Mouse (Mus musculus) heart, embryonic 15.5 days (tissue): ENCODE results near the gene Mboat2. TPM values are rescaled to one million over a fixed set of nuclear protein-coding genes. Genes with fewer than 3 reads are reported as not detected.

ENCODE experiments used
- ATAC-seq: fragments of 200-750 bp; cut with Nextera tagmentation; replicated peaks from 2 replicates; pipeline ENCODE4 v1.8.0; 2017; ENCODE audit warnings: low read depth, moderate TSS enrichment; ENCODE audit not compliant: insufficient number of reproducible peaks, insufficient read depth, low FRiP score
- H3K27ac ChIP-seq: fragments of 300-500 bp; sonication (generic); 2 replicates; pipeline ENCODE4 v1.5.1; 2015; ENCODE audit warnings: mild to moderate bottlenecking, inconsistent platforms
- H3K27me3 ChIP-seq: fragments of 300-500 bp; sonication (generic); 2 replicates; pipeline ENCODE4 v1.6.1; 2015; ENCODE audit warnings: inconsistent platforms
- H3K36me3 ChIP-seq: fragments of 300-500 bp; sonication (generic); 2 replicates; pipeline ENCODE4 v1.6.1; 2015; ENCODE audit warnings: mild to moderate bottlenecking, inconsistent platforms
- H3K4me1 ChIP-seq: fragments of 300-500 bp; sonication (generic); replicated peaks from 2 replicates; pipeline ENCODE4 v1.6.1; 2015; ENCODE audit warnings: inconsistent platforms
- H3K4me2 ChIP-seq: fragments of 300-500 bp; sonication (generic); 2 replicates; pipeline ENCODE4 v1.6.1; 2015; ENCODE audit warnings: inconsistent platforms, mild to moderate bottlenecking, moderate library complexity
- H3K4me3 ChIP-seq: fragments of 300-500 bp; sonication (generic); 2 replicates; pipeline ENCODE4 v1.5.1; 2015; ENCODE audit warnings: mild to moderate bottlenecking, inconsistent platforms
- H3K9ac ChIP-seq: fragments of 300-500 bp; sonication (generic); 2 replicates; pipeline ENCODE4 v1.6.1; 2015; ENCODE audit warnings: mild to moderate bottlenecking, inconsistent platforms
- H3K9me3 ChIP-seq: fragments of 300-500 bp; sonication (generic); replicated peaks from 2 replicates; pipeline ENCODE4 v1.6.1; 2016; ENCODE audit warnings: inconsistent platforms
- WGBS: fragments of 180-500 bp; shearing (Covaris S2); methylation state at CpG from one replicate; pipeline ENCODE4 v1.1.7; 2015; ENCODE audit warnings: mixed read lengths; 5-methylcytosine and 5-hydroxymethylcytosine counted together
- polyA plus RNA-seq: library from polyadenylated mRNA; unstranded; fragments of >200 nt; fragmentation: Nextera tagmentation; extraction: Ambion mirVana; gene quantifications from 2 replicates; pipeline ENCODE4 v1.2.1, GENCODE M21; 2015

Mboat2 gene
- polyA plus RNA-seq, 1 experiment from 2014 or later = 29.0 TPM

DNA sequence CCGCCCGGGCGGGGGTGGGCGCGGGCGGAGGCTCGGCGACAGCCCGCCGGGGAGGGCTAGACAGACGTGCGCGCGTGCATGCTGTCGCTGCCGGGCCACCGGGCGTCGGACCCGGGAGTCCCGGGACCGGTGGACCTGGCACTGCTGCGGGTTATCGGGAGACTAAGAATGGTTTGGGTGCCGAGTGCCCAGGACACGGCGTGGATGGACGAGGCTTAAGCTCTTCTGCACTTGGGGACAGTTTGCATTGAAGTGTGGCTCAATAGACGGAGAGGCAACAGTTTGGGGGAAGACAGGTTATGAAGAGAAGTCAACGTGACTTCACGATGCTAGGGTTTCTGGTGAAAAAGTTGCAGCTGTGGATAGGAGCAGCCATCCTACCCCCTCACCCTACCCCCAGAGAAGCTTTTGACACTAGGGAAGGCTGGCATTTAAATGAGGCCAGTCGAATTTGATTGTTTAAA is 1.3 kb downstream of the Mboat2 start:
- Histone ChIP-seq H3K9ac (peak overlapping the region; percentile 77), H3K36me3 (no peaks in the 10 kb centered on the region), H3K27me3 (no peaks in the 10 kb centered on the region), H3K4me1 (peaks cover 32% of the 10 kb centered on the region), H3K4me3 (peak overlapping the region; percentile 82), H3K27ac (peak overlapping the region; percentile 87), H3K4me2 (peak overlapping the region; percentile 85), H3K9me3 (no peaks in the 10 kb centered on the region)
- WGBS = under 1% methylated on average over 32 of the region's 32 CpGs
- no peak for ATAC-seq

GRCm38 (mm10) chr12:24832438-24832837 is 1.8 kb downstream of the Mboat2 start:
- 33% methylated on average over 2 of the region's 2 CpGs for WGBS
- Histone ChIP-seq H3K27me3 (no peaks in the 10 kb centered on the region), H3K27ac (peak overlapping the region; percentile 87; the same call in 1 of the 2 replicates), H3K4me1 (peaks cover 35% of the 10 kb centered on the region), H3K4me3 (peak overlapping the region; percentile 82), H3K4me2 (peak overlapping the region; percentile 85), H3K9me3 (no peaks in the 10 kb centered on the region), H3K9ac (peak overlapping the region; percentile 77), H3K36me3 (no peaks in the 10 kb centered on the region)
- no peak for ATAC-seq

- peaks cover 45% of the 10 kb centered on the region for H3K4me1 ChIP-seq
- H3K27ac ChIP-seq = no peak overlapping the region
- H3K27me3 ChIP-seq = no peaks in the 10 kb centered on the region
- H3K4me3 ChIP-seq = no peak overlapping the region
- no peak for ATAC-seq
- H3K4me2 ChIP-seq = no peak overlapping the region
- H3K9ac ChIP-seq = no peak overlapping the region
- H3K36me3 ChIP-seq = no peaks in the 10 kb centered on the region
- 67% methylated on average over 2 of the region's 2 CpGs for WGBS
- no peaks in the 10 kb centered on the region for H3K9me3 ChIP-seq
These were observed 7.3 kb downstream of the Mboat2 start for GRCm38 (mm10) chr12:24837947-24838346.

DNA sequence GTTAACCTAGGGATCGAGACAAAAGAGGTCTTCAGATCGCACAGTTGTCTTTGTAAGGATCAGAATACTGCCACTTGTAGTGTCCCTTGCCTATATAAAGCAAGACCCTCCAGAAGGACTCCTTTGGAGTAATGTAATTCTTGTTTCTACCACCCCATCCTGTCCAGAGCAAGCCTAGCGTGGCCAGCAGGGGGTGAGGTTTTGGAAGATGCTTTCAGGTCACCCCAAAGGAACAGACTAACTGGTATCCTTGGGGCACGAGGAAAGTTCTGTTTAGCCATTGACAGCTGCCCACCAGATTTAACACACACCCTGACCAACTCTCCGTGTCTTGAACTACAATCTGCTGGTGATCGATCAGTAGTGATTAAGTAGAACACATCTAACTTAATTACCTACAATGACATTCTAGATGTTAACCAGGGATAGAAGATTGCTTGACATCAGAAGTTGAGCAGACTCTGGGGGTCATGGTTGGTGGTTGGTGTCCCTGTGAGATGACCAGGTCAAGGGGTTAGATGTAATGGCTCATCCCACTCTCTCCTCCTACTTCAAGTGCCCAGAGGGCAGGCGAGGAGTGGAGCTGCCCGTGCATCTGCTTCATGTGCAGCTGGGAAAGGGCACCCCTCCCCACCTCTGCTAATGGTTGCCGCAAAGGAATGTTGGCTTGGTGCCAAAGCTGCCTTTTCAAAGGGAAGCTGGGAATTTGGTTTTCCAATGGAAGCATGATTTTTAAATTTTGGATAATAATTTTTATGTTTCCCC is 10.6 kb downstream of the Mboat2 start:
- Histone ChIP-seq H3K27me3 (no peaks in the 10 kb centered on the region), H3K4me1 (peaks cover 62% of the 10 kb centered on the region), H3K27ac (peak overlapping the region; percentile 70), H3K36me3 (no peaks in the 10 kb centered on the region), H3K4me3 (no peak overlapping the region), H3K9ac (no peak overlapping the region), H3K4me2 (peak overlapping the region; percentile 29; the same call in 1 of the 2 replicates), H3K9me3 (no peaks in the 10 kb centered on the region)
- no peak; the same call in 1 of the 2 replicates for ATAC-seq
- 56% methylated on average over 9 of the region's 9 CpGs for WGBS

DNA sequence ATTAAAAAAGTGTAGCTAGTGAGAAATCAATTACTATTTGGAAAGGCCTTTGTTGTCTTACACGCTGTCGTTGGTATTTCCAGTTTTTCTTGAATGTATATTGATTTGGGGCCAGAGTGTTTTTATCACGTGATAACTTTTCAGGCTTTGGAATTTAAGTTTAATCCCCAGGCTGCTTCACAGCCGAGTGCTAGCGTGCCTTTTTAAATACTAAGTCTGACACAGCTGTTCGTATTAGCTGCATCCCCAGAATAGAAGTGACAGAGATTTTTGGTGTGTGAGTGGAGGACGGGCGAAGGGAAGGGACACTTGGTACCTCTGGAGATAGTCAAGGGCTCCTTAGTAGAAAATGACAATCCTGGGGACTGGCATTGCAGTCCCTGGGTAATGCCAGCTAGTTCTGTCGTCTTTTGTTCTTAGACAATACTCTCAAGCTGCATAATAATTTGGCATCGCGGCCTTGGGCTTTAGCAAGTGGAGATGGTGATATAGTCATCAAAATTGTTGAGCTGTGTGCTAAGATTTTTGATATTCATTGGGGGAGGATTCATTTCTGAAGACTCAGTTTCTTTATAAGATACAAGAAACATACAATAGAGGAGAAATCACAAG is 11.7 kb downstream of the Mboat2 start:
- peaks cover 57% of the 10 kb centered on the region for H3K4me1 ChIP-seq
- ATAC-seq = no peak
- 52% methylated on average over 11 of the region's 11 CpGs for WGBS
- H3K27ac ChIP-seq = peak overlapping the region; percentile 70
- H3K9me3 ChIP-seq = no peaks in the 10 kb centered on the region
- H3K27me3 ChIP-seq = no peaks in the 10 kb centered on the region
- H3K36me3 ChIP-seq = no peaks in the 10 kb centered on the region
- H3K4me3 ChIP-seq = no peak overlapping the region
- H3K9ac ChIP-seq = no peak overlapping the region
- H3K4me2 ChIP-seq = peak overlapping the region; percentile 29

DNA sequence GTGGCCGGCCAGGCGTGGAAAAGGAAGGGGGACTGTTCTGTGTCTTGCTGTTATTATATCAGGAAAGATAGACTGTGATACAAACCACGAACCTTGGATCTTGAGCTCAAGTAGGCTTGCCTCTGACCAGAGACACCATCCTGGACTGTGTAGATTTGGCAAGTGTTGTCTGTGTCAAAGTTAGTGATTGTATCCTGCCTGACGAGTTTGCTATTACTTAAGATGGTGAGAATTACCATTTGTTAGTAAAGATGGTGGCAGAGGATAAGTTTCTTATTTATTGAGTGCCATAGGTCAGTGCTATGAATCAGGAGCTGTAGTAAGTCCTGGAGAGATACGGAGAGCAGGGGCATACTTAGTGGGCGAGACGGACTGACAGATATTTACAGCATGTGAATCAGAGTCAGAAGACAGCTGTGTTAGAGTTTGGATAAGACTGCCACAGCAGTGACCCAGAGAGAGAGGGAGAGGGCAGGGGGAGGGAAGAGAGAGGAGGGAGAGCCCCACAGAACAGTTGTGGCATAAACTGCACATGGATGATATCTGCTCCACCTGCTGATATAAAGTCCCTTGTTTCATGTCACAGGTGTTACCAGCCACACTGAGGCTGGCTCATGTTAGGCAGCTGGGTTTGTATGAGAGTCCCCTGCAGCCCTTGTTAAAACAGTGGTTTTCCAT is 12.9 kb downstream of the Mboat2 start:
- Histone ChIP-seq H3K9ac (no peak overlapping the region), H3K27ac (peak overlapping the region; percentile 47), H3K4me2 (no peak overlapping the region), H3K27me3 (no peaks in the 10 kb centered on the region), H3K36me3 (no peaks in the 10 kb centered on the region), H3K4me1 (peaks cover 51% of the 10 kb centered on the region), H3K9me3 (no peaks in the 10 kb centered on the region), H3K4me3 (no peak overlapping the region)
- 17% methylated on average over 7 of the region's 7 CpGs for WGBS
- ATAC-seq = peak; percentile 65

DNA sequence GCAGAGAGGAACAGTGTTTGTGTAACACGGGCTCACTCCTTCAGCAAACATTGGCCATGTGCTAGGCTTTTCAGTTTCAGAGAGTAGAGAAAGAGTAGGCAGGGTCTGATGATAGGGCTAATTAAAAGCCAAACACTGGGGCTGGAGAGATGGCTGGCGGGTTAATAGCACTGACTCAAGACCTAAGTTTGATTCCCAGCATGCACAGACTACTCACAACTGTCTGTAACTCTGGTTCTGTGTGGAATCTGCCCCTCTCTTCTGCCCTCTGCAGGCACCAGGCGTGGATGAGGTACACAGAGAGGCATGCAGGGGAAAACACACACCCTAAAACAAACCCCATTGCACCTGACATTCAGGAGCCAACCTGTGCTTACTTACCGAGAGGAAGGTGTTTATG is 14.7 kb downstream of the Mboat2 start:
- Histone ChIP-seq H3K4me2 (no peak overlapping the region), H3K36me3 (no peaks in the 10 kb centered on the region), H3K27ac (no peak overlapping the region), H3K9ac (no peak overlapping the region), H3K27me3 (no peaks in the 10 kb centered on the region), H3K4me1 (peaks cover 47% of the 10 kb centered on the region), H3K9me3 (no peaks in the 10 kb centered on the region), H3K4me3 (no peak overlapping the region)
- WGBS = 69% methylated on average over 4 of the region's 4 CpGs
- no peak for ATAC-seq

DNA sequence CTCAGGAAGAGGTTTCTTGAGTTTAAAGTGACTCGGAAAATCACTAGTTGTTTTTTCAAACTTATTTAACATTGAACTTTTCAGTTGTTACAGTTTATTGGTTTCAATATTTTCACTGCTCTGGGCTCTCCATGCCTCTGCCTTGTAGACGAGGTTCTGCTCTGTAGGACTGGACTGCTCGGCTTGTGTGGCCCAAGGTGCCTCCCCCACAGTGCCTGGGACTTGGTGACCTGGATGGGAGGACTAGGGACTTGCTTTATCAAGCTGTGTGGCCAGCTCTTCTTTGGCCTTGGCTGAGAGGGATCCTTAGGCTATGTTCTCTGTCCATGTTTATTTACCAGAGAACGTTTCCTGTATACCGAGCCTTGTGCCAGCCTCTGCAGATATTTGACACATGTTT is 17.4 kb downstream of the Mboat2 start:
- 74% methylated on average over 5 of the region's 5 CpGs for WGBS

GRCm38 (mm10) chr12:24857354-24857753 is 26.7 kb downstream of the Mboat2 start:
- no peaks in the 10 kb centered on the region for H3K36me3 ChIP-seq
- no peak overlapping the region for H3K9ac ChIP-seq
- peaks cover 4% of the 10 kb centered on the region; the same call in 1 of the 2 replicates for H3K4me1 ChIP-seq
- H3K4me2 ChIP-seq = no peak overlapping the region
- WGBS = 77% methylated on average over 5 of the region's 5 CpGs
- no peaks in the 10 kb centered on the region for H3K27me3 ChIP-seq
- ATAC-seq = no peak
- H3K27ac ChIP-seq = no peak overlapping the region
- H3K9me3 ChIP-seq = no peaks in the 10 kb centered on the region
- no peak overlapping the region for H3K4me3 ChIP-seq

More for the DNA sequence above, 17.4 kb downstream of the Mboat2 start:
- H3K9ac ChIP-seq = no peak overlapping the region
- no peak overlapping the region for H3K4me3 ChIP-seq
- H3K27ac ChIP-seq = no peak overlapping the region
- H3K27me3 ChIP-seq = no peaks in the 10 kb centered on the region
- no peak overlapping the region for H3K4me2 ChIP-seq
- no peak for ATAC-seq
- peaks cover 22% of the 10 kb centered on the region for H3K4me1 ChIP-seq
- no peaks in the 10 kb centered on the region for H3K9me3 ChIP-seq
- no peaks in the 10 kb centered on the region for H3K36me3 ChIP-seq

DNA sequence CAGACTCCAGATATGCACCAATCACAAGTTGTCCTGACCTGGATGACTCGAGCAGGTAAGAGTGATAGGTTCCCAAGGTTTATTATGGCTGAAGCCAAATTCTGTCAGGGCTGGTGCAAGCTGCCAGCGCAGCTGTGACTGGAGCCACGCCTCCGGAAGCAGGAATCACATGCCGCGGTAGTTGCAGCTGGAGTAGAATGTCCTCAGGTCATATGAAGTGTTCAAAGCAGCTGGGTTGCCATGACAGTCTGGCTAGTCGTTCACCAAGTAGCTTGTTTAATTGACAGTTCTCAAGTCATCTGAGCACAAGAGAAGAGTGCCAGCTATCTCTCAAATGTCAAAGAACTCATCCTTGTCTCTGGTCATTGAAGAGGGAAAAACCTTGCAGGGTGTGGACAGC is 28.7 kb downstream of the Mboat2 start:
- no peak for ATAC-seq
- Histone ChIP-seq H3K9me3 (no peaks in the 10 kb centered on the region), H3K27ac (no peak overlapping the region), H3K4me3 (no peak overlapping the region), H3K36me3 (no peaks in the 10 kb centered on the region), H3K9ac (no peak overlapping the region), H3K4me1 (peaks cover 4% of the 10 kb centered on the region; the same call in 1 of the 2 replicates), H3K27me3 (no peaks in the 10 kb centered on the region), H3K4me2 (no peak overlapping the region)
- WGBS = 54% methylated on average over 7 of the region's 7 CpGs

DNA sequence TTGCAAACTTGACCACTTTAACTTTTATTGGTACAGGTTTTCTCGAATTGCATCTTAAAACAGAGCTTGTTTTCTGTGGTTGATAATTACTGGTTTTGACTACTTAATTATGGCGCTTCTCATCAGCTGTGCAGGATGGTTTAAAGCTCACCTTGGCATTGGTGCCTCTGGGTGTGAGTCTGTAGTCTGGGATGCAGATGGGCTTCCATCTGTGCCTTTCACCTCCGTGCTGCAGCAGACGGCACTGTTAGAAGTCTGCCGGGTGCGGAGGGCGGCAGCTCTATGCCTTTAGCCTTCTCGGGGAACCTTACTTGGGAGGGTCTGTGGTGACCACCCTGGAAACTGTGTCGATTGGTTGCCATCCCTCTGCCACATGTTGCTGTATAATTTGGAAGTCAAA is 29.8 kb downstream of the Mboat2 start:
- Histone ChIP-seq H3K27me3 (no peaks in the 10 kb centered on the region), H3K27ac (no peak overlapping the region), H3K4me2 (no peak overlapping the region), H3K9ac (no peak overlapping the region), H3K36me3 (no peaks in the 10 kb centered on the region), H3K4me3 (no peak overlapping the region), H3K9me3 (no peaks in the 10 kb centered on the region), H3K4me1 (peaks cover 10% of the 10 kb centered on the region; the same call in 1 of the 2 replicates)
- 84% methylated on average over 9 of the region's 9 CpGs for WGBS
- ATAC-seq = no peak
